Mouse (Mus musculus) small intestine, adult 2 months (tissue): Measurements from ENCODE around the gene Gcnt2. TPM values are rescaled to one million over a fixed set of nuclear protein-coding genes. Genes with fewer than 3 reads are reported as not detected.
"Not testable (repeated sequence)": the region's sequence is repeated elsewhere in the genome, so short reads cannot be mapped to it uniquely, and the experiment has no call there.

Experiments
- H3K27ac ChIP-seq: fragments of 200-500 bp; 2 replicates; pipeline ENCODE4 v1.5.1; 2012; ENCODE audit warnings: low read depth, low read length, control low read depth, inconsistent platforms; ENCODE audit not compliant: insufficient read depth
- H3K27me3 ChIP-seq: fragments of 200-500 bp; 2 replicates; pipeline ENCODE4 v1.6.1; 2012; ENCODE audit warnings: mild to moderate bottlenecking, moderate library complexity, low read length, inconsistent platforms; ENCODE audit not compliant: control insufficient read depth, insufficient read depth
- H3K36me3 ChIP-seq: fragments of 200-500 bp; 2 replicates; pipeline ENCODE4 v1.6.1; 2012; ENCODE audit warnings: mild to moderate bottlenecking, low read length, control low read depth, inconsistent platforms; ENCODE audit not compliant: control insufficient read depth, insufficient read depth
- H3K4me1 ChIP-seq: fragments of 200-500 bp; 2 replicates; pipeline ENCODE4 v1.6.1; 2012; ENCODE audit warnings: low read length, inconsistent platforms, mixed read lengths; ENCODE audit not compliant: control insufficient read depth, insufficient read depth, insufficient read length
- H3K4me3 ChIP-seq: fragments of 200-500 bp; 2 replicates; pipeline ENCODE4 v1.5.1; 2012; ENCODE audit warnings: low read depth, mild to moderate bottlenecking, control low read depth, inconsistent platforms, low read length, moderate library complexity
- CTCF ChIP-seq: fragments of 200-500 bp; IDR thresholded peaks from 2 replicates; pipeline ENCODE4 v1.5.1; 2012; ENCODE audit warnings: low read depth, mild to moderate bottlenecking, control low read depth, inconsistent platforms, low read length, moderate library complexity, mixed read lengths; ENCODE audit not compliant: insufficient replicate concordance, insufficient read length; ENCODE audit errors: extremely low read depth
- POLR2A ChIP-seq: fragments of 200-500 bp; IDR thresholded peaks from 2 replicates; pipeline ENCODE4 v1.6.1; 2012; ENCODE audit warnings: low read depth, mild to moderate bottlenecking, control low read depth, inconsistent platforms, low read length, moderate library complexity
- WGBS: fragments of 180-500 bp; shearing (Covaris S2); methylation state at CpG from one replicate; pipeline ENCODE4 v1.1.7; 2018; 5-methylcytosine and 5-hydroxymethylcytosine counted together
- polyA plus RNA-seq: library from polyadenylated mRNA; depleted of rRNA; stranded (reverse); fragments of >200 nt; gene quantifications from 2 replicates; pipeline ENCODE4 v1.2.3, GENCODE M21; 2012

Gene Gcnt2
- polyA plus RNA-seq, 1 experiment: 3.8 TPM

DNA sequence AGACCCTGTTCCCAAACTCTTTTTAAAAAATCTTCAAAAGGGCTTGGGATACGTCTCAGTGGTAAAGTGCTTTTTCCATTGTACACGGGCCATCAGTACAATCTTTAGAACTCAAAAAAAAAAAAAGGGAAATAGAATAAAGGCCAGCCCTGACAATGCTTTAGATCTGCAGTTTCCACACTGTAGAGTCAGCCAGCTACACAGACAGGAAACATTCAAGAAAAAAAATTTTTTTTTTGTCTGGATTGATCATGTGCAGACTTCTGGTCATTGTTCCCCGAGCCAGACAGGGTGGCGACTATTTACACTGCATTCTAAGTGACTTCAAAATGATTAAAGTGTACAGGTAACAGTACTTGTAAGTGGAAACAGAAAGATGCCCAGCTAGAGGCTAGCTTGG, 119.1 kb downstream of the Gcnt2 start:
- no peaks in the 10 kb centered on the region for H3K27me3 ChIP-seq
- no peak overlapping the region for H3K4me3 ChIP-seq
- WGBS: 64% methylated on average over 4 of the region's 4 CpGs
- TF ChIP-seq POLR2A (no peak), CTCF (no peak)
- no peak overlapping the region for H3K27ac ChIP-seq
- H3K36me3 ChIP-seq: no peaks in the 10 kb centered on the region
- H3K4me1 ChIP-seq: peaks cover 2% of the 10 kb centered on the region; the same call in 1 of the 2 replicates

DNA sequence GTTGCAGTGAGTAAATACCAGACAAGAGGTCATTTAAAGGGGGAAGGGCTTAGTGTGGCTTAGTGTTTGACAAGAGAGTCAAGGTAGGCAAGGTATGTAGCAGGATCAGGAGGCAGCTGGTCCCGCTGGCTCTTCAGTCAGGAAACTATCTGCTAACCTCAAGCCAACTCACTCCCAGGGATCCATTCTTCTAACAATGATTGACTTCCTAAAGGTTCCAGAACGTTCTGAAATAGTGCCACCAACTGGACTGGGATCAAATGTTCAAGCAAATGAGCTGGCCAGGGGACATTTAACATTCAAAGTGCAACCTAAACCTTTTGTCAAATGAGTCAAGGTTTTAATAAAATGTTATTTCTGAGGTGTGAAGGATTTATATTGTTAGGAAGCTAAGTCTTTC, 119.8 kb downstream of the Gcnt2 start:
- Histone ChIP-seq H3K27ac (no peak overlapping the region), H3K4me3 (no peak overlapping the region), H3K4me1 (peaks cover 2% of the 10 kb centered on the region; the same call in 1 of the 2 replicates), H3K36me3 (no peaks in the 10 kb centered on the region), H3K27me3 (no peaks in the 10 kb centered on the region)
- 24% methylated on average over 2 of the region's 2 CpGs for WGBS
- TF ChIP-seq POLR2A (no peak), CTCF (no peak)

DNA sequence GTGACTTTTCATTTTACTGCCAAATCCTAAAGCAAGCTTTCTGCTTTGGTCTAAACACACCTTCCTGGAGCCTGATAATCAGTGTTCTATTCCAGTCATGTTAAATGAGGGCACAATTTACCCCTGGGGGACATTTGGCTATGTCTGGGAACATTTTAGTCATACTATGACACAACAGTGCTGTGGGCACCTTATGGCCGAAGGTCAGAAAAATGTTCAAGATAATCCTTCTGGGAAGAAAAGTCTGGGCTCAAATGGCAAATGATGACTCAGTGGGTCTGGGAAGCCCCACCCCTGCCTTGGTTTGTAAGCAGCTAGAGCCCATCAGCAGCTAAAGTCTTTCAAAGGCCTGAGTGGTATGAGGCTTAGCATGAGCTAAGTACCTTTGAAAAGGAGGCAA, 123.2 kb downstream of the Gcnt2 start:
- no peak overlapping the region for H3K4me3 ChIP-seq
- no peaks in the 10 kb centered on the region for H3K36me3 ChIP-seq
- TF ChIP-seq CTCF (no peak), POLR2A (no peak)
- no peaks in the 10 kb centered on the region for H3K27me3 ChIP-seq
- H3K4me1 ChIP-seq: peaks cover 2% of the 10 kb centered on the region; the same call in 1 of the 2 replicates
- H3K27ac ChIP-seq: no peak overlapping the region
- 70% methylated on average over 1 of the region's 1 CpGs for WGBS

DNA sequence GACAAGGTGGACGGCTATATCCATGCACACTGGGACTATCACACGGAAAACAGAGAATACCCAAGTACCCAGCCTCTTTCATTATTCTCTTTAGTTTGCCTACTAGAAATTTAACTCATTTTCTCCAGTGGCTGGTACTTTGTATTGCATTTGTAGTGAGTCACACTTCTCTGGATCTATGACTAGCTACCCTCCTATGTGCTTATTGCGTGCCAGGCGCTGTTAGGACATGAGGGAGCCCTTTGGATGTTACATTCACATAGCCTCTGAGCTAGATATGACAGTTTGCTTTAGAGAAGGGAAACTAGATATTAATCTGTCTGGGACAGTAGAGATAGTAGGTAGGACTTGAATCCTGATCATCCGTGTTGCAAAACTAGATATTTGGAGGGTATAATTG, 126.5 kb downstream of the Gcnt2 start:
- no peaks in the 10 kb centered on the region for H3K36me3 ChIP-seq
- no peaks in the 10 kb centered on the region; the same call in 1 of the 2 replicates for H3K27me3 ChIP-seq
- no peaks in the 10 kb centered on the region for H3K4me1 ChIP-seq
- no peak overlapping the region for H3K4me3 ChIP-seq
- H3K27ac ChIP-seq: no peak overlapping the region
- no peak for TF ChIP-seq POLR2A
- TF ChIP-seq CTCF: no peak
- 96% methylated on average over 5 of the region's 5 CpGs for WGBS

DNA sequence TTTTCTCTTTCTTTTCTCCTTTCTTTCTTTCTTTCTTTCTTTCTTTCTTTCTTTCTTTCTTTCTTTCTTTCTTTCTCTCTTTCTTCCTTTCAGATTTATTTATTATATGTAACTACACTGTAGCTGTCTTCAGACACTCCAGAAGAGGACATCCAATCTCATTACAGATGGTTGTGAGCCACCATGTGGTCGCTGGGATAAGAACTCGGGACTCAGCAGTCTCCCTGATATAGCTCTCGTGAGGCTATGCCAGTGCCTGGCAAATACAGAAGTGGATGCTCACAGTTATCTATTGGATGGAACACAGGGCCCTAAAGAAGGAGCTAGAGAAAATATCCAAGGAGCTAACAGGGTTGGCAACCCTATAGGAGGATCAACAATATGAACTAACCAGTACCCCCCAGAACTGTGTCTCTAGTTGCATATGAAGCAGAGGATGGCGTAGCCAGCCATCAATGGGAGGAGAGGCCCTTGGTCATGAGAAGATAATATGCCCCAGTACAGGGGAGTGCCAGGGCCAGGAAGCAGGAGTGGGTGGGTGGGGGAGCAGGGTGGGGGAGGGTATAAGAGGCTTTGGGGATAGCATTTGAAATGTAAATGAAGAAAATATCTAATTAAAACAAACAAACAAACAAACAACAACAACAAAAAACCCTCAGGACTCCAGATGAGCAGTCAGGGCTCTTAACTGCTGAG, 128.2 kb downstream of the Gcnt2 start:
- WGBS: 66% methylated on average over 4 of the region's 4 CpGs
- not testable (repeated sequence) for H3K4me3 ChIP-seq, H3K27me3 ChIP-seq, H3K27ac ChIP-seq, H3K36me3 ChIP-seq, H3K4me1 ChIP-seq

DNA sequence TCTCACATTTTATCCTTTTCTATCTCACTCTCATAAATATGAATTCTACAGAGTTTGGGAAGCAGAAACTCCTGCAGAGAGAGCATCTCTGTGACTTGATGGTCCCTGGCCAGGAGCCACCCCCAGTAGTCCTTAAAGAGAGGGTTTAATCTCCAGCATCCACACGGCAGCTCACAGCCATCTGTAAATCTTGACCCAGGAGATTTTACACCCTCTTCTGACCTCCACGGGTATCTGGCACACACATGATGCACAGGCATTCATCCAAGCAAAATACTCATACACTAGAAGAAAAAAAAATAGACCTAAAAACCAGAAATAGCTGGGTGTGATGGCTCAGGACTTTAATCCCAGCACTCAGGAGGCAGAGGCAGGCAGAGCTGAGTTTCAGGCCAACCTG, 128.9 kb downstream of the Gcnt2 start:
- no peak for TF ChIP-seq CTCF
- H3K36me3 ChIP-seq: no peaks in the 10 kb centered on the region
- no peaks in the 10 kb centered on the region for H3K4me1 ChIP-seq
- WGBS: 76% methylated on average over 2 of the region's 2 CpGs
- H3K4me3 ChIP-seq: no peak overlapping the region
- no peaks in the 10 kb centered on the region; the same call in 1 of the 2 replicates for H3K27me3 ChIP-seq
- no peak overlapping the region for H3K27ac ChIP-seq

DNA sequence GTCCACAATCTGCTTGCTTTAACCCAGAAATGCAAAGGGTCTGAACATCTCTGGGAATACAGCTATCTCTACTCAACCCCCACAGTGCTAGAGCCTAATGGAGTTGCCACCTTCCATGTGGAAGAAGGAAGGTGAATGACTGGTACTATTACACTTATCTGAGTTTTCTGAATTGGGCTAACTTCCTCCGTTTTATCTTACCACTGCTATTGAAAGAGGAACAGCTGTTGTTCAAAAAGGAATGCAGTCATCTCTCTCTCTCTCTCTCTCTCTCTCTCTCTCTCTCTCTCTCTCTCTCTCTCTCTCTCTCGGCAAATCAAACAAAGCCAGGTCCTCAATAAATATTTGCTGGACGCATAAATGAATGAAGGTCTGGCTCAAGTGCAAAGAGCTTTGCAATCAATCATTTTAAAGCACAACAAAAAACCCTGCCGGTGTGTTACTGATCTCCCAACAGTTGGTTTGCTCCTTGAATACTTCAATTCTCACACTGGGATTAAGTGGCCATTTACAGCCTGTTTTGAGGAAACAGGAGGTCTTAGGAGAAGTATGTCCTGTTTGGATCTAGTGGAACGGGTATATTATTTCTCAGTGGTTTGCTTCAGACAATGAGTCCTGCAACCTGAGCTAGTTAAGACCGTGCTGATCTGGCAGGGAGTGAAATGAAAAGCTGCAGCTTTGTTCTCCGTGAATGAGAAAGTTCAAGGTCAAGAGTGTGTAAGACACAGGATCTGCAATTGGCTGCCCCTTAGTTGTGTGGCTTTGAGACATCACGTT, 135.1 kb downstream of the Gcnt2 start:
- Histone ChIP-seq H3K27ac (no peak overlapping the region), H3K27me3 (no peaks in the 10 kb centered on the region), H3K4me3 (no peak overlapping the region), H3K36me3 (no peaks in the 10 kb centered on the region), H3K4me1 (no peaks in the 10 kb centered on the region)
- TF ChIP-seq POLR2A (no peak), CTCF (no peak)
- WGBS: 4% methylated on average over 8 of the region's 8 CpGs

DNA sequence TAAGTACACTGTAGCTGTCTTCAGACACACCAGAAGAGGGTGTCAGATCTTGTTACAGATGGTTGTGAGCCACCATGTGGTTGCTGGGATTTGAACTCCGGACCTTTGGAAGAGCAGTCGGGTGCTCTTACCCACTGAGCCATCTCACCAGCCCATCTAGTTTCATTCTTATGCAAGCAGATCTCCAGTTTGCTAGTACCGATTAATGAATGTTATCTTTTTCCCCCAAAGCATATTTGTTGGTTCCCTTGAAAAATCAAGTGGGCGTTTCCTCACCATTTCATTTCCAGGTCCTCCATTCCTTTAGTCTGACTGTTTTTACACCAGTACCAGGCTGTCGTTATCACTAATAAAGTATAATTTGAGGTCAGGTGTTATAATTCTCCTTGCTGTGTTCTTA, 139.0 kb downstream of the Gcnt2 start:
- H3K36me3 ChIP-seq, H3K4me1 ChIP-seq, H3K27ac ChIP-seq, H3K4me3 ChIP-seq, H3K27me3 ChIP-seq: not testable (repeated sequence)
- 85% methylated on average over 5 of the region's 5 CpGs for WGBS
